27 mouse cellular contexts compared by ENCODE assay signal in genomic region chr7:88491020-88491419, GRCm38 (mm10).
A peak's percentile ranks its signal among the peaks of the same experiment; 100 is the strongest.
DNase-seq lines count a peak whose midpoint lies in the region; ATAC-seq lines count a peak whose summit lies in the region.
"Had no signal": no experiment of that assay in that cellular context is flagged by ENCODE, and none has a peak within 500 bp of the region (broad histone marks: within the 10 kb centered on the region; RNA-seq: fewer than 3 reads in every experiment).

No protein-coding gene starts in this region.

- no peak overlapping the region for H3K4me3 ChIP-seq in forebrain, embryonic 15.5 days
- no peak overlapping the region for H3K4me3 ChIP-seq in forebrain, embryonic 10.5 days
- H3K4me3 ChIP-seq: heart, embryonic 10.5 days; heart, embryonic 15.5 days; hindbrain, embryonic 13.5 days; limb, embryonic 10.5 days; limb, embryonic 15.5 days; liver, embryonic 13.5 days; neural tube, embryonic 13.5 days; stomach, embryonic 15.5 days had no signal

- no peaks in the 10 kb centered on the region for H3K9me3 ChIP-seq in forebrain, embryonic 15.5 days
- H3K9me3 ChIP-seq in forebrain, embryonic 10.5 days: no peaks in the 10 kb centered on the region
- H3K9me3 ChIP-seq: heart, embryonic 10.5 days; heart, embryonic 15.5 days; hindbrain, embryonic 13.5 days; limb, embryonic 10.5 days; limb, embryonic 15.5 days; liver, embryonic 13.5 days; neural tube, embryonic 13.5 days; stomach, embryonic 15.5 days had no signal

- no peaks in the 10 kb centered on the region for H3K27me3 ChIP-seq in forebrain, embryonic 15.5 days
- no peaks in the 10 kb centered on the region for H3K27me3 ChIP-seq in forebrain, embryonic 10.5 days (ENCODE audit: poor library complexity, severe bottlenecking)
- H3K27me3 ChIP-seq: heart, embryonic 15.5 days; hindbrain, embryonic 13.5 days; limb, embryonic 15.5 days; liver, embryonic 13.5 days; neural tube, embryonic 13.5 days; stomach, embryonic 15.5 days had no signal

- WGBS in forebrain, embryonic 15.5 days: 9% methylated on average over 2 of the region's 2 CpGs
- 25% methylated on average over 2 of the region's 2 CpGs for WGBS in forebrain, embryonic 10.5 days

- no peak overlapping the region for H3K9ac ChIP-seq in forebrain, embryonic 15.5 days (replicated peaks)
- H3K9ac ChIP-seq: heart, embryonic 15.5 days; hindbrain, embryonic 13.5 days; limb, embryonic 15.5 days; liver, embryonic 13.5 days; neural tube, embryonic 13.5 days; stomach, embryonic 15.5 days had no signal

- H3K27ac ChIP-seq in forebrain, embryonic 15.5 days (replicated peaks): no peak overlapping the region
- no peak overlapping the region for H3K27ac ChIP-seq in forebrain, embryonic 10.5 days
- H3K27ac ChIP-seq: heart, embryonic 10.5 days; heart, embryonic 15.5 days; hindbrain, embryonic 13.5 days; kidney, postnatal 0 days; limb, embryonic 10.5 days; limb, embryonic 15.5 days; liver, embryonic 13.5 days; macrophage; neural tube, embryonic 13.5 days; stomach, embryonic 15.5 days had no signal

- ATAC-seq in forebrain, embryonic 15.5 days (replicated peaks): peak; percentile 23; the same call in 1 of the 2 replicates
- ATAC-seq: CD4-positive, CD25-positive, alpha-beta regulatory T cell, adult 4 months; intestine, embryonic 16.5 days had no signal

- H3K4me2 ChIP-seq in forebrain, embryonic 15.5 days (replicated peaks): no peak overlapping the region
- H3K4me2 ChIP-seq: heart, embryonic 15.5 days; hindbrain, embryonic 13.5 days; limb, embryonic 15.5 days; liver, embryonic 13.5 days; neural tube, embryonic 13.5 days; stomach, embryonic 15.5 days had no signal

- no peaks in the 10 kb centered on the region for H3K4me1 ChIP-seq in forebrain, embryonic 15.5 days
- H3K4me1 ChIP-seq in forebrain, embryonic 10.5 days: peaks cover 7% of the 10 kb centered on the region
- H3K4me1 ChIP-seq: heart, embryonic 10.5 days; heart, embryonic 15.5 days; hindbrain, embryonic 13.5 days; limb, embryonic 10.5 days; limb, embryonic 15.5 days; liver, embryonic 13.5 days; neural tube, embryonic 13.5 days; stomach, embryonic 15.5 days had no signal

- H3K36me3 ChIP-seq in forebrain, embryonic 15.5 days: no peaks in the 10 kb centered on the region
- H3K36me3 ChIP-seq in forebrain, embryonic 10.5 days (replicated peaks): no peaks in the 10 kb centered on the region
- H3K36me3 ChIP-seq: heart, embryonic 10.5 days; heart, embryonic 15.5 days; hindbrain, embryonic 13.5 days; limb, embryonic 10.5 days; limb, embryonic 15.5 days; liver, embryonic 13.5 days; neural tube, embryonic 13.5 days; stomach, embryonic 15.5 days had no signal

- no peak for DNase-seq in forebrain, embryonic 10.5 days (ENCODE audit: extremely low spot score, low spot score)
- DNase-seq in ES-CJ7 (ENCODE audit: low read depth, low spot score): peak; percentile 2
- DNase-seq in ZHBTc4 (ENCODE audit: low read depth, low spot score): peak; percentile 32
- DNase-seq in embryo, embryonic 9.5 days (ENCODE audit: extremely low spot score): peak; percentile 4
- DNase-seq in heart, postnatal 4 days: no peak
- no peak for DNase-seq in urinary bladder, postnatal 10 days (ENCODE audit: low spot score)
- DNase-seq: adrenal gland, adult 8-10 months; cerebellum, adult 8-10 months; cerebellum, postnatal 25 days; gastrocnemius, postnatal 25 days; kidney, adult 8-10 months; layer of hippocampus, postnatal 36 days; liver, embryonic 13.5 days; lung, adult 2 months; lung, postnatal 10 days had no signal

Comparison
In these comparisons a context has a peak if more than half of its experiments do, and no peak if none do; other contexts are left out.
1. DNase-seq: peak in ES-CJ7 (single experiment), ZHBTc4 (single experiment) and embryo, embryonic 9.5 days (single experiment); none in forebrain, embryonic 10.5 days (single experiment), heart, postnatal 4 days (single experiment) and urinary bladder, postnatal 10 days (single experiment).